Mouse (Mus musculus) lung, embryonic 14.5 days (tissue): ENCODE data around the gene Clcn6. TPM values are rescaled to one million over a fixed set of nuclear protein-coding genes. Genes with fewer than 3 reads are reported as not detected.
A peak's percentile ranks its signal among the peaks of the same experiment; 100 is the strongest.
"Not testable (repeated sequence)": the region's sequence is repeated elsewhere in the genome, so short reads cannot be mapped to it uniquely, and the experiment has no call there.

Source experiments
- ATAC-seq: fragments of 200-750 bp; cut with Nextera tagmentation; 2 replicates; pipeline ENCODE4 v1.8.0; 2017; ENCODE audit warnings: mild to moderate bottlenecking, moderate TSS enrichment, moderate library complexity; ENCODE audit not compliant: insufficient read depth
- DNase-seq: peaks from one replicate; pipeline ENCODE4 v3.0.0-alpha.2; 2015
- H3K27ac ChIP-seq: fragments of 300-500 bp; sonication (generic); 2 replicates; pipeline ENCODE4 v1.5.1; 2014; ENCODE audit warnings: low read depth, mild to moderate bottlenecking, moderate library complexity
- H3K27me3 ChIP-seq: fragments of 300-500 bp; sonication (generic); 2 replicates; pipeline ENCODE4 v1.6.1; 2014; ENCODE audit warnings: low read length, control low read depth; ENCODE audit not compliant: insufficient read depth
- H3K36me3 ChIP-seq: fragments of 300-500 bp; sonication (generic); 2 replicates; pipeline ENCODE4 v1.6.1; 2014; ENCODE audit warnings: control low read depth; ENCODE audit not compliant: insufficient read depth
- H3K4me1 ChIP-seq: fragments of 300-500 bp; sonication (generic); 2 replicates; pipeline ENCODE4 v1.6.1; 2014; ENCODE audit warnings: antibody characterized with exemption, control low read depth; ENCODE audit not compliant: insufficient read depth
- H3K4me2 ChIP-seq: fragments of 300-500 bp; sonication (generic); 2 replicates; pipeline ENCODE4 v1.6.1; 2014; ENCODE audit warnings: mild to moderate bottlenecking
- H3K4me3 ChIP-seq: fragments of 300-500 bp; sonication (generic); 2 replicates; pipeline ENCODE4 v1.5.1; 2014; ENCODE audit warnings: low read depth, low read length
- H3K9ac ChIP-seq: fragments of 300-500 bp; sonication (generic); 2 replicates; pipeline ENCODE4 v1.6.1; 2014
- H3K9me3 ChIP-seq: fragments of 300-500 bp; sonication (generic); 2 replicates; pipeline ENCODE4 v1.6.1; 2016; ENCODE audit warnings: low read depth, low read length, control low read depth
- CTCF ChIP-seq: IDR thresholded peaks from 2 replicates; pipeline ENCODE4 v1.5.1; 2016; ENCODE audit warnings: antibody characterized with exemption, low read depth
- WGBS: fragments of 180-500 bp; shearing (Covaris S2); extraction: QIAGEN DNeasy Blood & Tissue Kit; methylation state at CpG from one replicate; pipeline ENCODE4 v1.1.7; 2014; 5-methylcytosine and 5-hydroxymethylcytosine counted together
- polyA plus RNA-seq: library from polyadenylated mRNA; unstranded; fragments of >200 nt; fragmentation: Nextera tagmentation; extraction: Ambion mirVana; gene quantifications from 2 replicates; pipeline ENCODE4 v1.2.1, GENCODE M21; 2014

Gene Clcn6
- polyA plus RNA-seq, 1 experiment from 2014 or later: 4.2 TPM

- Histone ChIP-seq H3K27ac (no peak overlapping the region), H3K4me3 (no peak overlapping the region), H3K9me3 (no peaks in the 10 kb centered on the region), H3K4me1 (peaks cover 23% of the 10 kb centered on the region), H3K27me3 (no peaks in the 10 kb centered on the region), H3K9ac (no peak overlapping the region), H3K4me2 (no peak overlapping the region), H3K36me3 (peaks cover 53% of the 10 kb centered on the region)
- ATAC-seq (no peak), DNase-seq (no peak)
- no peak for TF ChIP-seq CTCF
- 90% methylated on average over 2 of the region's 2 CpGs for WGBS
Measured at GRCm38 (mm10) chr4:148044113-148044512, 5.5 kb upstream of the Clcn6 start.

DNA sequence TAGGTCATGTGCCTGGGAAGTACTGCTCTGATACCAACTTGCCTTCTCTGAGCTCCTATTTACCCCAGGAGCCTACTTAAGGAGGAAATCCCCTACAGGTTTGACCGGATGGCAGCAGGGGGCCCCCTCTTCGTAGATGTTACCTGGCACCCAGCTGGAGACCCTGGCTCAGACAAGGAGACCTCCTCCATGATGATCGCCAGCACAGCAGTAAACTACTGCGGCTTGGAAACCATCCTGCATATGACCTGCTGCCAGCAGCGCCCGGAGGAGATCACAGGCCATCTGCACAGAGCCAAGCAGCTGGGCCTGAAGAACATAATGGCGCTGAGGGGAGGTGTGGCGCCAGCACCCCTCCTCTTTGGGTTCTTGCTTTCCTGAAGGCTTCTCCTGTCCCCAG, 4.7 kb upstream of the Clcn6 start:
- H3K9me3 ChIP-seq, H3K27ac ChIP-seq, H3K27me3 ChIP-seq, ATAC-seq, H3K9ac ChIP-seq, H3K4me3 ChIP-seq, DNase-seq: not testable (repeated sequence)
- Histone ChIP-seq H3K4me1 (peaks cover 23% of the 10 kb centered on the region), H3K36me3 (peaks cover 45% of the 10 kb centered on the region), H3K4me2 (peak overlapping the region; percentile 94; the same call in 1 of the 2 replicates)
- 86% methylated on average over 6 of the region's 8 CpGs for WGBS

DNA sequence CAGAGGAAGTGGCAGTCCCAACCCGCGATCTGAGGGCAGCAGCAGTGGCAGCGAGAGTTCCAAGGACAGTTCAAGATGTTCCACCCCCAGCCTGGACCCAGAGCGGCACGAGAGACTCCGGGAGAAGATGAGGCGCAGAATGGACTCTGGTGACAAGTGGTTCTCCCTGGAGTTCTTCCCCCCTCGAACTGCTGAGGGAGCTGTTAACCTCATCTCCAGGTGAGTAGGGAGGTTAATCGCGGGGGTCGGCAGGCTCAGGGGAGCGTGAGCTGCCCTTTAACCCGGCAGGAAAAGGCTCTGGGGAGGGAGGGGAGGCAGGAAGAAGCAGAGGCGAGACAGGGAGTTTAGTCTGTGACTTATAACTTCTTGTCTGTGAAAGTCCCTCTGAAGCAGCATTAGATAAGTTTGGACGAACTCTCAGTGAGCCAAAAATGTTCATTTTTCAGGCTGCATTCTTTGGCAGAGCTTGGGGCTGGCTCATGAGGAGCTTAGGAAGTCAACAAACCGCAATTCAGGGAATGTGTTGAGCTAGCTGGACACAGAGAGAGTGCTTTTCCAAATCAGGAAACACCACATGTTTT, 3.1 kb upstream of the Clcn6 start:
- Histone ChIP-seq H3K27me3 (no peaks in the 10 kb centered on the region), H3K4me2 (peak overlapping the region; percentile 94), H3K9me3 (no peaks in the 10 kb centered on the region), H3K9ac (peak overlapping the region; percentile 54), H3K27ac (peak overlapping the region; percentile 89), H3K4me3 (peak overlapping the region; percentile 74), H3K4me1 (peaks cover 23% of the 10 kb centered on the region), H3K36me3 (peaks cover 33% of the 10 kb centered on the region)
- 2% methylated on average over 16 of the region's 16 CpGs for WGBS
- DNase-seq (peak; percentile 85), ATAC-seq (no peak)
- TF ChIP-seq CTCF: no peak

DNA sequence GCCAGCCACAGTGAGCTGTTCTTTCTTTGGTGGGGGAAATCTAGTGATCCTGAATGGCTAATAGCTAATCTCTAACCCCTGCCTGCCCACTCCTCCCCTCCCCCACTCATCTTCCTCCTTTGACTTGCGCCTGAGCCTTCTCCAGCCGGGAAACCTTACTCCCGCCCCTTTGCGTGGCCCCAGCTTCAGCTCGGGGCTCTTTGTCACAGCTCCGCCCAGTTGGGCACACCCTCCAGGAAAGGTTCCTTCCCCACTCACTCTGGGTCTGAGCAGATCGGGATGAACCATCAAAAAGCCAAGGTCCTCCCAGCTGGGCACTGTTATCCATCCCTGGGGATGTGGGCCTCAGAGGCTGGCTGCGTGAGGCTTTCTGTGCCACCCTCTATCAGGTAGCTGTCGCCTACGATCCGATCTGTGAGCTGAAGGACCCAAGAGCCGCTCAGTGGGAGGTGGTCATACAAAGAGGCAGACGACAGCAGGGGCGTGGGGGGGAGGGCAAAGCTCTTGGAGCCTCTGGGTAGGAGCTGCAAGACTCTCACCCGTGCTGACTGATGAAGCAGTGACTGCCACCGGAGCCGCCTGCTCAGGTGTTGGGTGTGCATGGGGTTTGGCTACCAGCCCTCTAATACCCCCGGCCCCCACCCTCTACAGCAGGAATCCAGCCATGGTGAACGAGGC, 2.5 kb upstream of the Clcn6 start:
- Histone ChIP-seq H3K27me3 (no peaks in the 10 kb centered on the region), H3K9me3 (no peaks in the 10 kb centered on the region), H3K4me2 (peak overlapping the region; percentile 94), H3K27ac (peak overlapping the region; percentile 89), H3K9ac (peak overlapping the region; percentile 54), H3K36me3 (peaks cover 35% of the 10 kb centered on the region), H3K4me1 (peaks cover 23% of the 10 kb centered on the region), H3K4me3 (peak overlapping the region; percentile 74)
- ATAC-seq (peak; percentile 50), DNase-seq (peak; percentile 89)
- WGBS: under 1% methylated on average over 19 of the region's 19 CpGs
- TF ChIP-seq CTCF: no peak

GRCm38 (mm10) chr4:148040029-148040830, 1.6 kb upstream of the Clcn6 start:
- H3K27me3 ChIP-seq: no peaks in the 10 kb centered on the region
- peaks cover 27% of the 10 kb centered on the region; the same call in 1 of the 2 replicates for H3K36me3 ChIP-seq
- peaks cover 23% of the 10 kb centered on the region for H3K4me1 ChIP-seq
- H3K27ac ChIP-seq: peak overlapping the region; percentile 89
- peak overlapping the region; percentile 94 for H3K4me2 ChIP-seq
- no peak for TF ChIP-seq CTCF
- peak overlapping the region; percentile 64; the same call in 1 of the 2 replicates for H3K9ac ChIP-seq
- ATAC-seq (no peak), DNase-seq (no peak)
- peak overlapping the region; percentile 74 for H3K4me3 ChIP-seq
- 71% methylated on average over 15 of the region's 15 CpGs for WGBS
- H3K9me3 ChIP-seq: no peaks in the 10 kb centered on the region

DNA sequence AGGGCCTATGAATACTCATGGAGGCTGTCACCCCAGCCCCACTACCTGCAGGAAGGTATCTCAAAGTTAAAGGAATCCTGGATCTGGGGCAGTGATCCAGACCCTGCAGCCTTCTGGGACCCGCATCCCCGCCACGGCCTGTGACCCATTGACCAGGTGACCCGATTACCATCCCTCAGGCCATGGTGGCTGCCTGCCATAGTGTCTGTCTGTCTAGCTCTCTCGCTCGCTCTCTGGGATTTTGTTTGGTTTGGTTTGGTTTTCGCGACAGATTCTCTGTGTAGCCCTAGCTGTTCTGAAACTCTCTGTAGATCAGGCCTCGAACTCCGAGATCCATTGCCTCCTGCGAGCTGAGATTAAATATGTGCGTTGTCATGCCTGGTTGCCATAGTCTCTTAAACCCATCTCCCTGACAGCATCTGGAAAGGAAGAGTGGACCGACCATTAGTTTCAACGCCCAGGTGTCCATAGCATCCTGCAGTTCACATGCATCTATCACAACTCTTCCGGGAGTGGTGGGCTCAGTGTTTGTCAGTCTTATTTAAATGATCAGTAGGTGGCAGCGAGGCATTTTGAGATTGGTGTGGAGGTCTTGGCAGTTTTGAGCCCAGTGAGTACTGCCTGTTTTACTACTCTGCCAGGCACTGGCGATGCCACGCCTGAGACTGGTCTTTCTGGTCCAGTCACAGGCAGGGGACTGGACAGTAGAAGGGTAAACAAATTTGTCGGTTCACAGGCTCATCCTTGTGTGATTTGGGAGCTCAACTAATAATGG, 820 bp upstream of the Clcn6 start:
- Histone ChIP-seq H3K4me1 (peaks cover 23% of the 10 kb centered on the region), H3K4me3 (peak overlapping the region; percentile 74), H3K27me3 (no peaks in the 10 kb centered on the region), H3K27ac (peak overlapping the region; percentile 86), H3K9ac (peak overlapping the region; percentile 64), H3K36me3 (peaks cover 20% of the 10 kb centered on the region; the same call in 1 of the 2 replicates), H3K4me2 (peak overlapping the region; percentile 94), H3K9me3 (no peaks in the 10 kb centered on the region)
- ATAC-seq: no peak
- WGBS: 13% methylated on average over 19 of the region's 19 CpGs
- DNase-seq: peak; percentile 15
- TF ChIP-seq CTCF: no peak
